Mouse (Mus musculus) erythroblast, embryonic 14.5 days (primary cell): ENCODE measurements around the gene Dennd1a.

Experiments used
- GATA1 ChIP-seq: IDR thresholded peaks from 2 replicates; pipeline ENCODE4 v1.6.1; 2012; ENCODE audit warnings: low read length, inconsistent platforms, mixed read lengths
- TAL1 ChIP-seq: IDR thresholded peaks from 3 replicates; pipeline ENCODE4 v1.6.1; 2012; ENCODE audit warnings: low read length, inconsistent platforms, mixed read lengths

DNA sequence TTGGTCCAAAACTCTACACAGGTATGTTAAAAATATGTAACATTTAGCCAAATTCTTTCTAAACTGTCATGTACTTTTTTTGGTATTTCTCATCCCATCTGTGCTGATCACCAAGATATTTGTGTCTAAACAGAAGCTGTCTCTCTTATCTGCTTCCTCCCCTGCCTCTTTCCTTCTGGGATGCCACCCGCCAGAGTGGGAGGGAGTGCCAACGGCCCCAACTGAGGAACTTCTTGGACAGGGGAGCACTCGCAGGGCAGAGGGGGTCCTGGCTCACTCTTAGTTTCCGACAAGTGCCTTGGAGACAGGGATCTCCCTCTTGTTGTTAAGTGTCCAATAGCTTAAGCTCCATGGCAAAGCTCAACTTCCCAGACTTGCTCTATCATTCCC, 263.5 kb downstream of the Dennd1a start:
- TF ChIP-seq GATA1 = no peak
- TF ChIP-seq TAL1 = no peak
